Mouse (Mus musculus): ENCODE results near the gene 1700049E17Rik2.
"Not testable (repeated sequence)": the region's sequence is repeated elsewhere in the genome, so short reads cannot be mapped to it uniquely, and the experiment has no call there.

GRCm38 (mm10) chr14:41624512-41624911, 51.5 kb downstream of the 1700049E17Rik2 start, which contains the start of gene Gm3072:
- not testable (repeated sequence) for TF ChIP-seq CTCF (IDR thresholded peaks at IDR 0.05; ENCODE audit: low read depth, low read length); POLR2A (IDR thresholded peaks at IDR 0.05; ENCODE audit: extremely low read depth, insufficient read depth, low read length)
